Mouse (Mus musculus): ENCODE data around the gene Kcnj10. TPM values are rescaled to one million over a fixed set of nuclear protein-coding genes. Genes with fewer than 3 reads are reported as not detected.

Kcnj10 gene
- total RNA-seq, 2 experiments from 2014 or later = 0.46 to 0.56 TPM

DNA sequence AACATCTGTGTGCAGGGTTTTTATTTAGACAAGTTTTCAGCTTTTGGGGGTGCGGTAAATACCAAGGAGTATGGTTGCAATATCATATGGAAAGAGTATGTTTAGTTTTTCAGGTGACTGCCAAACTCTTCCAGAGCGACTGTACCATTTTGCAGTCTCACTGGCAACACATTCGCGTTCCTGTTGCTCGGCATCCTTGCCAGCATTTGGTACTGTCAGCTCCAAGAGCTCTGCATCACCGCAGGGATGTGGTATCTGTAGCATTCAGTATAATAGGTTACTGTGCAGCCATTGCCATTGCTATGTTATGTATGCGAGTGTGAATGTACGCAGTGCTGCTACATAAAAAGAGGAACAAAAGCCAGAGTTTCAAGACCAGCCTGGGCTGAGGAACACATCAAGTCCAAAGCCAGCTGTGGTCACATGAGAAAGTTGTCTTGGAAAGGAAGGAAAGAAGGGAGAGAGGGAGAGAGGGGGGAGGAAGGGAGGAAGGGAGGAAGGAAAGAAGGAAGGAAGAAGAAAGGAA lies 9.5 kb upstream of the Kcnj10 start:
- no peak for DNase-seq

DNA sequence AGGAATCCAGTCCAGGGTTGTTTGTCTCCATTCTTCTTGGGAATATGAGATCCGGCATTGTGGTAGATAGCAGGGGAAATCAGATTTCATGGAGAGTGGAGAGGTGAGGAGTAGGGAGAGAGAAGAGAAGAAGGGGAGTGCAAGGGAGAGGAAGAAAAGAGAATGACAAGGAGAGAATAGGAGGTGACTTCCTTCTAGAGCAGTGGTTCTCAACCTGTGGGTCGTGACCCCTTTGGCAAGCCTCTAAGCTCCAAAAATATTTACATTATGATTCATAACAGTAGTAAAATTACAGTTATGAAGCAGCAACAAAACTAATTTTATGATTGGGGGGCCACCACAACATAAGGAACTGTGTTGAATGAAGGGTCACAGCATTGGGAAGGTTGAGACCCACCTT lies 8.1 kb upstream of the Kcnj10 start:
- no peak for DNase-seq

DNA sequence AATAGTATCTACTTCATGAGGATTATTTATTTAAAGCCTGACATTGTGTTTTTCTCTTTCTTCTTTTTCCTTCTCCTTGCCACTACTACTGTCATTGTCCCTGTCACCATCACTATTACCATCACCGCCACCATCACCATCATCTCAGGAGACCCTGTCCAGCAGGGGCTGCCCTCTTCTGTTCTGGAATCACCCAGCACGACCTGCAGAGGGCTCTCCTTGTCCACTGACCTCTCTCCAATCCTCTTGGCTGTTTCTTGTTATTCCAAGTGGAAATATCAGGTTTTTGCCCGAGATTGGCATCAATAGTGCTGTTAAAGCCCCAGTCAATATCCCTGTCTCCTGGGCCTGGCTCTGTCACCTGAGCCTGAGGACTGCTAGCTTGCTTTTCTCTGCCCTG lies 7.5 kb upstream of the Kcnj10 start:
- DNase-seq = no peak

DNA sequence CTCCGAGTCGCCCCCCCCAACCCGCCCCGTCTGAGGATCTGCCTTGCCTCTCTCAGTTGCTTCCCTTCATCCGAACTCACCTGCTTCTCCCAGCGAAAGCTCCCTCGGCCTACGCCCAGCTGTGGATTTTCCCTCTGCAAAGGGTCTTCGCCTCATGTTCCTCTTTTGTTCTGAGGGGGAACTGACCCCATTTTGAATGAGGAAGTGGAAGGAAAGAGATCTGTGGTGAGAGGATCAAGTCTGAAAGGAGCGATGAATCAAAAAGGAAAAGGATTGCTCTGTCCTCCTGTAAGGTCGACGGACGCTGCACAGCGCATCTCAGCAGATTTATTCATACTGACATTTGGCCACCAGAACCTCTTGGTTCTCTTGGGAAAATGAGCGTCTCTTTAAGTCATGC lies 5.2 kb upstream of the Kcnj10 start:
- DNase-seq = no peak

DNA sequence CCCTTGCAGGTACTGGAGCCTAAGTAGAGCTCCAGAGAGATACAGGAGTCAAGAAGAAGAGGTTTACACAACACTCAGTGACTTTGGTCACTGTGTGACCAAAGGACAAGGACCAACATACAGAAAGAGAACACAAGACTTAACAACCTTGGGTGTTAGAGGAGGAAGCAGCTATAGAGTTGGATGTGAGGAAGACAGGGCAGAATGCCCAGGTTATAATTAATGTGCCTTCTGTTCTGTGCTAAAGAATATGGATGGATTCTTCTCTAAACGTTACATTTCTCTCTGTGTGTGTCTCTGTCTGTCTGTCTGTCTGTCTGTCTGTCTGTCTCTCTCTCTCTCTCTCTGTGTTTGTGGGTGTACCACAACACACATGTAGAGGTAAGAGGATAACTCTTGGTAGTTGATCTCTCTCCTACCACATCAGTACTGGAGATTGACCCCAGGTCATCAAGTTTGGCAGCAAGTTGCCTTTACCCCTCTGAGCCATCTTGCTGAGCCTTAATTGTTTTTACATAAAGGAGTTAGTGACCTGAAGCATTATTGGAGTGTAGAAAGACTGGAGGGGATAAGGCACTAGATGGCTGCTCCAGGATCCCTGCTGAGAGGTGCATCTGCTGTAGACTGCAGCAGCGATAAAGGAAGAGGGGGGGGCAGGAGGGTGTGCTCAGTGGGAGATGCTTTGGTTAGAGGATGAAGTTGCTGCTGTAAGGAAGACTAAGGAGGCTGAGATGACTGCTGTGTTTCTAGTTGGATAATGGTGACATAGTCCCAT lies 3.4 kb upstream of the Kcnj10 start:
- DNase-seq = no peak

DNA sequence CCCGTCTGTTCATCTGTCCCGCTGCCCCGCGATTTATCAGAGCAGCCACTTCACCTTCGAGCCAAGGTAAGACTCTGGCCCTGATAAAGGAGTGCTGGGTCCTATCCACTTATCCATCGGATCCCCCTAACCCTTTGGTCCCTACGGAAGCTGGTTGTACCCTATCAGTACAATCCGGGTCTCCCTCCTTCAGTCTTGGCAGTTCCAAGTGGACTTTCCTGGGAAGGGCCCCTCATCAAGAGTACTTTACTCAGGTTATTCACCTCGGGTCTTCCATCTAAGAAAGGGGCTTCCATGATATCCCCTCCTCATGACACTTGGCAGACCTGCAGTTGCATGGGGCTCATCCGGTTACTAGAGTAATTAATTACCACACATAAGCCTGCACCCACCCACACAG lies 376 bp downstream of the Kcnj10 start:
- no peak for DNase-seq

DNA sequence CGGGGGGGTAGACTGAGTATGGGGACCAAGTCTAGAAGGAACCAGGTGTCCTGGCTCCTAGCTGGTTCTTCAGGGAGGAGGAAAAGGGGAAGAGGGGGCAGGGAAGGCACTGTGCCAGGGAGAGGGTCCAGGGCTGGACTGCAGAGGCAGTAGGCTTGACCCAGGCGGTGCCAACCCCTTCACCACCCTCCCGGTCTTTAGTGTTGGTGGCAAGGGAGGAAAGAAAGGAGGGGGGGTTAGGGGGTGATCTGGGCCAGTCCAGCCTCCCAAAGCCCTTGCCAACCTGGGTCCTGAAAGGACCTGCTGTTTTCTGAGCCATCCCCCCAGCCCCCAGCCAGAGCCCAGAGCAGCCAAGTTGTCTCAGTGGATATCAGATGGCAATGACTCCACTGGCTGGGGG lies 1.7 kb downstream of the Kcnj10 start:
- no peak for DNase-seq

DNA sequence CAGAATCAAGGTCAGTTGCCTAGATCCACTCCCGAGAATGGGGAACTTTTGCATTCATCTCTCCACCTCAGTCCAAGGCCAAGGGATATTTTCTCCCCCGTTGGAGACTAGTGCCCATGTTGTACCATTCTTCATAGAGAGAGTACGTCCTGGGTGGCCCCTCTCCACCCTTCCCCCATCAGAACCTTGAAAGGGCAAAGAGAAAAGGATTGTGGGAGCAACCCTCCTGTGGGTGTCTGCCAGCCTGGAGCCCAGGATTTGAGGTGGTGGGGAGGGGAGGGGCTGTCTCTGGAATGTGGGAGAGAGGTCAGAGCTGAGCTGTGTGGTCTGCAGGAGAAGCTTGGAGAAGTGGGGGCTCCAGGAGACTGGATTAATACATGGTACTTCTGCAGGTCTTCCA lies 2.9 kb downstream of the Kcnj10 start:
- no peak for DNase-seq

DNA sequence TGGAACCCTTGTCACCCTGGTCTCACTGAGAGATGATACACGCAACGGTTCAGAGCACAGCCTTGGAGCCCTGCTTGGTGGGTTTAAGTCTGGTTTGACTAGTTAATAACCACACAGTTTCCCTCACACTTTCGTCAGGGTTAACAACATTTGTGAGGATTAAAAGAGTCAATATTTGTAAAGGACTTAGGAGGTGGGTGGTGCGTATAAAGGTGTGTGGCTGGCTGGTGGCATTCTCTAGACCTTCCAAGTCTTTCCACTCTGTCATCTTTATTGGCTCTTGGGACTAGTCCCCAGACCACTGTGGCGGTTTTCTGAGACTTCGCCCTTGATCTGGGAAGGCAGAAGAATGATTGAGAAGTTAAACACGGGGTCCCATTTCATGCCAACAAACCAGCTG lies 3.8 kb downstream of the Kcnj10 start:
- DNase-seq = no peak

DNA sequence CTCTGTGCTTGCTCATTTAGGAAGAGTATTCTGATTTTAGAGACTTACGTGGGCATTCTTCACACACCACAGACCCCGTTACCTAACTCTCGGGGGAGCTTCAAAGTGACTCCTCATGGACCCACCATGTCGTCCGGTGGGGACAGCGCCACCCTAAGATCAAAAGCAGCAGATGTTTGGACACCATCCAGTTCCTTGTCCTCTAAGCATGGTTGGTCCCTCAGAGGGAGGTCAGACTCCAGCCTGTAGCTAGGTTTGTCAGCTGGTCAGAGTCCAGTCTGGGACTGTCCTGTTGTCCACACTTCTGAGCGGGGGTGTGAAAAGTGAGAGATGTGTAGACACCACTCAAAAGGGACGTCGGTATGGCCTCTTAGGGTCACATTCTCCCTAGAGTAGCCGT lies 5.7 kb downstream of the Kcnj10 start:
- no peak for DNase-seq

DNA sequence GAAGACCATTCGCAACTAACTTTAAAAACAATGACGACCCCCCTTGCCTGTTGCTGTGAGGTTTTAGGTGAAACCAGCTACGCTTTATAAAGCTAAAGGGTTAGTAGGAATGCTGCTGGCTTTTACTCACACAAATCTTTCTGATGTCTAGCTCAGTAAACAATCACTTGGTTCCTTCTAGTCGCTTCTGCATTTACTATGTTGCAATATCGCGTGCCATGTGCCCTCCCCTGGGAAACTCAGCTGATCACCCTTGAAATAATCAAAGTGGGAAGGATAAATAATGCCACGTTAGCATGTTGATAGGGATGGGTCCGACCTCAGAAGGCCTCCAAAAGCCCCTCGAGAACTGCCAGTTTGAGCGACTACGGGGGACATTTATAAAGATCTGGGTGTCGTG lies 6.4 kb downstream of the Kcnj10 start:
- no peak for DNase-seq

DNA sequence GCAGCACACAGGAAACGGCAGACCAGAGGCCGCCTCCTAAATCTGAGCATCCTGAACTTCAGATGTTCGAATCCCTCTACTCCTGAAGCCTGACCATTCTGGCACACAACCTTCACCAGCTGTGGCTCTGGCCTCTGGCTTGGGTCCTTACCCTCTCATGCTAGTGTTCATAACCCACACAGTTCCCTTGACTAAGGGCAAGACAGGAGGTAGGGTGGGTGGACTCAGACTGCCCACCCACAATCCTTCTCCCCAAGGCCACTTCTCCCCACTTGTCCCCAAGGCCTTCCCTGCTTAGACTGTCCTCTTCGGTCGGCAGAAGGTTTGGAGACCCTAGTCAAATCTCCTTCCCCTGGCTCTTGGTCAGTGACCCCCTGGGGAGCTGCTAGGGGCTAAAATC lies 8.5 kb downstream of the Kcnj10 start:
- no peak for DNase-seq

DNA sequence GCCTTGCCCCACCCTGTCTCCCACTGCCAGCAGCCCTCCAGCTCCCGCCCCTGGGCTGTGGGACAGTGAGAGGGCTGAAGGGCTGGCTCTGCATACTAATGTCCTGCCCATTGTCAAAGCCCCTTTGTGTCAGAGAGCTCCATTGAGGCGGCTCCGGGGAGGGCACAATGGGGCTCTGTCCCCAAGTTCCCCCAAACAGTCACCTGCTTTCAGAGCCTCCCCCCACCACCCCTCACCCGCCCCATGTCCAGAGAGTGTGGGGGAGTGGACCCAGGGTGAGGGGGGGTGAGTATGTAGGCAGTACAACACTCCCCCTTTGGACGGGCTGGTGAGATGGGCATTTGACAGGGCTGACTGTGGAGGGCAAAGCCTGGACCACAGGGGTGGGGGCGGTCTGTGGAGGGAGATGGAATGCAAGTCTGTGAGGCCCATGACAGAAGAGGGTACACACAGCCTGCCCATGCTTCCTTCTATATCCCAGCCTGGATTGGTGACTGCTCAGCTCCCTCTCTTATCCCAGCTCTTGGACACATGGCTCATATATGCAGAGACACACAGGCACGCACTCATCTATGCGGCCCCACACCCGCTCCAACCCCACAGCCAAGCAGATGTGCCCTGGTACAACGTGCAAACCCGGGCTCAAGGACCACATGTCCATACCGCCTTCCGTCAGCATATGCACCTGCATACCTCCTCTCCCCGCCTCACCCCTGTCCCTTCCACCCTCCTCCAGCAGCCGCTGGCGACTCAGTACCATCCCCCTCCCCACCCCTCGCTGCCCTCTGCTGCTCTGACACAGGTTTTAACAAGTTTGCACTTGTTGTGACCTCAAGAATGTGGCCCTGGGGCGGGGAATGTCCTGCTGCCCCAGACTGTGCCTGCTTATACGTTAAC lies 9.2 kb downstream of the Kcnj10 start:
- DNase-seq = no peak

DNA sequence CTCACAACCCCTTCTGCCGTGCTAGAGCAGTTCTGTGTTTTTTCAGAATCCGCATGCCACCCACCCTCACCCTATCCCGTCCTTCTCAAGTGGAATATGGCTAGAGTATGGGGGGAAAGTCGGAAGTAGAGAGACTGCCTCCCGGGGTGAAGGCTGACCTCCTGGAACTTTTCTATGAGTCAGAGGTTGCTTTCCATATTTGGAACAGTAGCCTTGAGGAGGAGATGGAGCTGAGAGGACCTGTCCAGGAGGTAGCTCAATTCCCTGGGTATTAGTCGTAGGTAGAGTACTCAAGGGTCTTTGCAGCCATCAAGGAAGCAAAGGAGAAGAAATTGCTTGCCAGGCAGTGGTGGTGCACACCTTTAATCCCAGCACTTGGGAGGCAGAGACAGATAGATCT lies 11.0 kb downstream of the Kcnj10 start:
- peak; percentile 32 to 47 for DNase-seq

DNA sequence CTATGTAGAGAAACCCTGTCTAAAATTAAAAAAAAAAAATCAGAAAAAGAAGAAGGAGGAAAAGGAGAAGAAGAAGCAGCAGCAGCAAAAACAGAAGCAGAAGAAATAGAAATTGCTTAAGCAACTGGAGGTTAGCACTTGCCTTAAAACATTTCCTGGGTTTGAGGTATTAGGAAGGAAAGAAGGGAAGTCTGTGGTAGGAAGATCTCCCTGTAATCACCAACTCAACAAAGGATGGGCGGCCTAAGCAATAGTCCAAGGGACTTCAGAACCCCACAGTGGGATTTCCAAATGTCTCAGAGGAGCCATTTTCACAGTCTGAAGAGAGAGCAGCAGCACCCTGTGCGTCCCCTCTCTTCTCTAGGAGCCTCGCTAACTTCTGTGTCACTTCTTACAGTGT lies 11.4 kb downstream of the Kcnj10 start:
- DNase-seq = no peak

DNA sequence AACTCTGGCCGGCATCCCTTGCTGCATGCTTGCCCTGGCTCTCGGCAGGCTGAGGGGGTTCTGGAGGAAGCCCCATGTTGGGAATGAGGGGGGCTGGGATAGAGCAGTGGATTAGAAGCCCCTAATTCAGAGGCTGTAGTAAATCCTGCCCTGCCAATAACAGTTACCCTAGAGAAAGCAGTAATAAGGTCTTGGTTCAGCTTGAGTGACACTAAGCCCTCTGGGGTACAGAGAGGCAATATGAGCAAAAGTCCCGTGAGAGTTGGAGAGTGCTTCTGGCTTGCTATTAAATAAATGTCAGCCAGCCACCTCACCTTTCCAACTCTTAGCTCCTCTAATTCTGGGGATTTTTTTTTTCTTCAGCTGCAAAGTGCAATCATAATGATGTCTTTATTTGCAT lies 14.3 kb downstream of the Kcnj10 start:
- no peak for DNase-seq

DNA sequence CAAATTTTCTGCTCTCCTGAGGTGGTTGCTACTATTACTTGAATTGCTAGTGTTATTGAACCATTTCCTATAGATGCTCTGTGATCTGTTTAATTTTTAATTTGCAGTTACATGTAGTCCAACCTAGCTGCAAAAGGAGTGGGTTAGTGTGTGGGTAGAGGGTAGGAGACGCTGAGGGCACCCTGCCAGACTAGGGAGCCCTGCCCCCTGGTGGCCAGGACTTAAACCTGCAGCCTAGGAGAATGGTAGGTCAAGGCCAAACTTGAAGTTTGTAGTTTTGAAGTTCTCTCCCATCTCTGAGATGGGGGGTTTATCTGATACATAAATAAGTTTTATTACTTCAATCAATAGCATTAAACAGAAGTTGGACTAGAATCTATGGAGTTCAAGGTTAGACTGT lies 16.5 kb downstream of the Kcnj10 start:
- peak; percentile 65 to 78 for DNase-seq

DNA sequence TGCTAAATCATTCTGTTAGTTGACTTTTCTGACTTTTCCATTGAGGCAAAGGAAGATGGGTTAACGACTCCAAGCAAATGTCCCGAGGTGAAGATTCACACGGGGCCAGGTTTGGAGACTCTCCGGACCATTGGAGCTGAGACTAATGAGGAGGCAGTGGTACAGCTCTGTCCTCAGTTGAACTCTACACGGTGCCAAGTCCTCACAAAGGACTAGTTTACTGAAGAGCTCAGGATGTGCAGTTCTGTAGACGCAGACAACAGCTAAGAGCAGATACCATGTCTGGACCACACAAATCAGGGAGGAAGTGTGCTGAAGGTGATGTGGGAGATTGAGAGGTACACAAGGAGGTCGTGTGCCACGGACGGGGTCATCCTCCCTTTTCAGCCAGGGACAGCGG lies 17.3 kb downstream of the Kcnj10 start:
- DNase-seq = no peak

DNA sequence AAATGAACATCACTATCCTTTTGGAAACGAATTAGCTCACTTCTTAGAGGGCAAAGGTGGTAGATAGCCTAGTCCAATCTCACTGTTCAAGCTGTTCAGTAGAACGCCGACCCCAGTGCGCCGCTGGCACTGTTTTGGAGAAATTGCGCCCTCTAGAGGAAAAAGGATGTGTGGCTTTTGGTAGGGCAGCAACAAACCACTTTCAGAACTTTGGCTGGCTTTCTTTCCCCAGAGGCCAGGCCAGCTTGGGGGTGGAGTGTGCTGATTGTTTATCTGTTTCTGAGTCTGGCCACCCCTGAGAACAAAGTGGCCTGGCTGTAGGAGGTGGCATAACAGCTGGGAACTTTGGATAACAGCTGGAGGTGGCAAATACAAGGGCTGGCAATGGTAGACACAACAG lies 23.7 kb downstream of the Kcnj10 start:
- peak; percentile 56 to 66 for DNase-seq

DNA sequence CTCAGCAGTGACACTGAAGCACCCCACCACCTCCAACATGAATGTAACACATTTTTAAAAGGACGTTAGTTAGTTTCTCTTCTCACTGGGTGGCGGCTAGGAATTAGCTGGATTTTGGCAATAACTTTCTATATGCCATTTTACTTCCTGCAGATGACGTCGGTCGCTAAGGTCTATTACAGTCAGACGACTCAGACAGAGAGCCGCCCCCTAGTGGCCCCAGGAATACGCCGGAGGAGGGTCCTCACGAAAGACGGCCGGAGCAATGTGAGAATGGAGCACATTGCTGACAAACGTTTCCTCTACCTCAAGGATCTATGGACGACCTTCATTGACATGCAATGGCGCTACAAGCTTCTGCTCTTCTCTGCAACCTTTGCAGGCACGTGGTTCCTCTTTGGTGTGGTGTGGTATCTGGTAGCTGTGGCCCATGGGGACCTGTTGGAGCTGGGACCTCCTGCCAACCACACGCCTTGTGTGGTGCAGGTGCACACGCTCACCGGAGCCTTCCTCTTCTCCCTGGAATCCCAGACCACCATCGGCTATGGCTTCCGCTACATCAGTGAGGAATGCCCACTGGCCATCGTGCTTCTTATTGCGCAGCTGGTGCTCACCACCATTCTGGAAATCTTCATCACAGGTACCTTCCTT lies 27.9 kb downstream of the Kcnj10 start:
- peak; percentile 60 to 75 for DNase-seq

DNA sequence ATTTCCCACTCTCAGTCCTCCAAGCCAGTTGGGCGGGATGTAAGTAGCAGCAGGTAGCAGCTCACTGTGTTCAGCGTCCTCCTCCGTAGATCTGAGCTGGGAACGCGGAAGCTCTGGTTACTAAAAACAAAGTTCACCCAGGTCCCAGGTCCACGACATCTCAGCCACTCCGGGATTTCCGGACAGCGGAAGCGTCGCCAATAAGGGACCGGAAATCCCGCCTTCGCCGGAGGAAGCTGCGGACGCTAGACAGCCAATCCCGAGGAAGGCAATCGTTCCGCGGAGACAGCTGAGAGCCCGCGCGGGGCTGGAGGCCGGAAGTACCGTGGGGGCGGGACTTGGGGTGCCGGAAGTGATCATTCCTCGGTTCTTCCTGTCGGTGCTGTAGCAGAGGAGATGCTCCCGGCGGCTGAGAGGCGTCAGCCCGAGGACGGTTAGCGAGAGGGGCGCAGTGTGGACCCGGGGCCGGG lies 35.2 kb downstream of the Kcnj10 start, which contains the start of gene Pigm:
Gene Pigm, plus strand, starts transcription at position 349 of the 470 bp plus-strand sequence.
- peak; percentile 98 to 99 for DNase-seq

DNA sequence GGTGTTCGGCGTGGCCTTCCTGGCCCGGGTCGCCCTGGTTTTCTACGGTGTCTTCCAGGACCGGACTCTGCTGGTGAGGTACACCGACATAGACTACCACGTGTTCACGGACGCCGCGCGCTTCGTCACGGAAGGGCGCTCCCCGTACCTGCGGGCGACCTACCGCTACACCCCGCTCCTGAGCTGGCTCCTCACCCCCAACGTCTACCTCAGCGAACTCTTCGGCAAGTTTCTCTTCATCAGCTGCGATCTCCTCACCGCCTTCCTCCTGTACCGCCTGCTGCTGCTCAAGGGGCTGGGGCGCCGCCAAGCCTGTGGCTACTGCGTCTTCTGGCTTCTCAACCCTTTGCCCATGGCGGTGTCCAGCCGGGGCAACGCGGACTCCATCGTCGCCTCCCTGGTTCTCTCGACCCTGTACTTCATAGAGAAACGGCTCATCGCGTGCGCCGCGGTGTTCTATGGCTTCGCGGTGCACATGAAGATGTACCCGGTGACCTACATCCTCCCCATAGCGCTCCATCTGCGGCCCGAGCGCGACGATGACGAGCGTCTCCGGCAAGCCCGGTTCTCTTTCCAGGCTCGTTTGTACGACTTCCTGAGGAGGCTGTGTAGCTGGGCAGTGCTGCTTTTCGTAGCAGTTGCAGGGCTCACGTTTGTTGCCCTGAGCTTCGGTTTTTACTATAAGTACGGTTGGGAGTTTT lies 35.9 kb downstream of the Kcnj10 start:
- peak; percentile 23 to 29 for DNase-seq
